Mouse (Mus musculus): ENCODE data around the gene Rhbdf1.

- no peak for TF ChIP-seq EP300 (IDR thresholded peaks at IDR 0.05; ENCODE audit: low read depth)
- no peak for TF ChIP-seq CTCF (IDR thresholded peaks at IDR 0.05; ENCODE audit: low read depth)
These were observed 2.8 kb downstream of the Rhbdf1 start for GRCm38 (mm10) chr11:32219287-32219686.
